Mouse (Mus musculus): Measurements from ENCODE around the gene Nt5dc3.

GRCm38 (mm10) chr10:86762384-86762730, 16.4 kb upstream of the Nt5dc3 start:
- no peak for TF ChIP-seq CTCF (IDR thresholded peaks at IDR 0.05; ENCODE audit: extremely low read depth, insufficient read depth, insufficient read length, insufficient replicate concordance)
- TF ChIP-seq POLR2A (IDR thresholded peaks at IDR 0.05; ENCODE audit: low read depth, low read length): no peak
